Mouse (Mus musculus): Measurements from ENCODE around the gene Klf13. TPM values are rescaled to one million over a fixed set of nuclear protein-coding genes. Genes with fewer than 3 reads are reported as not detected.

Gene Klf13
- polyA plus RNA-seq, 1 experiment from 2014 or later, result 27.5 TPM

- no peak for DNase-seq (ENCODE audit: low spot score)
- no peak for ATAC-seq (replicated peaks; ENCODE audit: low FRiP score, low read depth)
- Histone ChIP-seq H3K9me3 (replicated peaks; ENCODE audit: low read length) (no peaks in the 10 kb centered on the region), H3K9ac (ENCODE audit: low read depth, low read length) (no peak overlapping the region), H3K27ac (no peak overlapping the region), H3K36me3 (ENCODE audit: insufficient read depth, low read length) (no peaks in the 10 kb centered on the region), H3K4me2 (ENCODE audit: low read length) (no peak overlapping the region), H3K4me1 (replicated peaks; ENCODE audit: insufficient read depth, low read length) (peaks cover 14% of the 10 kb centered on the region; the same call in 1 of the 2 replicates), H3K27me3 (ENCODE audit: insufficient read depth, low read length) (no peaks in the 10 kb centered on the region), H3K4me3 (replicated peaks; ENCODE audit: low read depth, low read length) (no peak overlapping the region)
- whole genome bisulfite sequencing, result 80% methylated on average over 5 of the region's 5 CpGs
- TF ChIP-seq CTCF (IDR thresholded peaks at IDR 0.05; ENCODE audit: low read depth), result no peak
Measured at GRCm38 (mm10) chr7:63940321-63940720, 1.6 kb upstream of the Klf13 start.

GRCm38 (mm10) chr7:63939397-63939951, 759 bp upstream of the Klf13 start:
- H3K9me3 ChIP-seq (replicated peaks; ENCODE audit: low read length), result no peaks in the 10 kb centered on the region
- ATAC-seq (replicated peaks; ENCODE audit: low FRiP score, low read depth), result peak; percentile 58
- H3K27ac ChIP-seq, result peak overlapping the region; percentile 96
- TF ChIP-seq CTCF (IDR thresholded peaks at IDR 0.05; ENCODE audit: low read depth), result peak; percentile 42; the same call in 1 of the 2 replicates
- H3K9ac ChIP-seq (ENCODE audit: low read depth, low read length), result peak overlapping the region; percentile 67
- peaks cover 20% of the 10 kb centered on the region; the same call in 1 of the 2 replicates for H3K4me1 ChIP-seq (replicated peaks; ENCODE audit: insufficient read depth, low read length)
- under 1% methylated on average over 37 of the region's 39 CpGs for WGBS
- peak overlapping the region; percentile 92 for H3K4me2 ChIP-seq (ENCODE audit: low read length)
- H3K27me3 ChIP-seq (ENCODE audit: insufficient read depth, low read length), result no peaks in the 10 kb centered on the region
- H3K36me3 ChIP-seq (ENCODE audit: insufficient read depth, low read length), result no peaks in the 10 kb centered on the region
- peak; percentile 72 for DNase-seq (ENCODE audit: low spot score)
- peak overlapping the region; percentile 49 for H3K4me3 ChIP-seq (replicated peaks; ENCODE audit: low read depth, low read length)

GRCm38 (mm10) chr7:63938066-63938913, 425 bp downstream of the Klf13 start:
- TF ChIP-seq CTCF (IDR thresholded peaks at IDR 0.05; ENCODE audit: low read depth), result no peak
- under 1% methylated on average over 104 of the region's 121 CpGs for WGBS

GRCm38 (mm10) chr7:63937236-63938065, 1.3 kb downstream of the Klf13 start:
- Histone ChIP-seq H3K36me3 (ENCODE audit: insufficient read depth, low read length) (no peaks in the 10 kb centered on the region), H3K27ac (peak overlapping the region; percentile 97), H3K4me2 (ENCODE audit: low read length) (peak overlapping the region; percentile 92), H3K4me1 (replicated peaks; ENCODE audit: insufficient read depth, low read length) (peaks cover 20% of the 10 kb centered on the region; the same call in 1 of the 2 replicates), H3K4me3 (replicated peaks; ENCODE audit: low read depth, low read length) (peak overlapping the region; percentile 91), H3K9me3 (replicated peaks; ENCODE audit: low read length) (no peaks in the 10 kb centered on the region), H3K27me3 (ENCODE audit: insufficient read depth, low read length) (no peaks in the 10 kb centered on the region), H3K9ac (ENCODE audit: low read depth, low read length) (peak overlapping the region; percentile 91)
- TF ChIP-seq CTCF (IDR thresholded peaks at IDR 0.05; ENCODE audit: low read depth), result peak; percentile 35
- peak; percentile 86 for DNase-seq (ENCODE audit: low spot score)
- peak; percentile 58 for ATAC-seq (replicated peaks; ENCODE audit: low FRiP score, low read depth)
- WGBS, result under 1% methylated on average over 73 of the region's 88 CpGs

More at GRCm38 (mm10) chr7:63938066-63938913, 425 bp downstream of the Klf13 start:
- ATAC-seq (replicated peaks; ENCODE audit: low FRiP score, low read depth) (peak; percentile 56), DNase-seq (ENCODE audit: low spot score) (no peak)
- Histone ChIP-seq H3K9ac (ENCODE audit: low read depth, low read length) (peak overlapping the region; percentile 91), H3K9me3 (replicated peaks; ENCODE audit: low read length) (no peaks in the 10 kb centered on the region), H3K36me3 (ENCODE audit: insufficient read depth, low read length) (no peaks in the 10 kb centered on the region), H3K27me3 (ENCODE audit: insufficient read depth, low read length) (no peaks in the 10 kb centered on the region), H3K4me1 (replicated peaks; ENCODE audit: insufficient read depth, low read length) (peaks cover 20% of the 10 kb centered on the region; the same call in 1 of the 2 replicates), H3K4me3 (replicated peaks; ENCODE audit: low read depth, low read length) (peak overlapping the region; percentile 91), H3K27ac (peak overlapping the region; percentile 97), H3K4me2 (ENCODE audit: low read length) (peak overlapping the region; percentile 92)

GRCm38 (mm10) chr7:63936986-63937235, 1.8 kb downstream of the Klf13 start:
- WGBS, result under 1% methylated on average over 11 of the region's 11 CpGs
- TF ChIP-seq CTCF (IDR thresholded peaks at IDR 0.05; ENCODE audit: low read depth), result no peak
- Histone ChIP-seq H3K36me3 (ENCODE audit: insufficient read depth, low read length) (no peaks in the 10 kb centered on the region), H3K27me3 (ENCODE audit: insufficient read depth, low read length) (no peaks in the 10 kb centered on the region), H3K9me3 (replicated peaks; ENCODE audit: low read length) (no peaks in the 10 kb centered on the region), H3K9ac (ENCODE audit: low read depth, low read length) (peak overlapping the region; percentile 91), H3K27ac (peak overlapping the region; percentile 97), H3K4me2 (ENCODE audit: low read length) (peak overlapping the region; percentile 92), H3K4me1 (replicated peaks; ENCODE audit: insufficient read depth, low read length) (peaks cover 20% of the 10 kb centered on the region; the same call in 1 of the 2 replicates), H3K4me3 (replicated peaks; ENCODE audit: low read depth, low read length) (peak overlapping the region; percentile 91)
- DNase-seq (ENCODE audit: low spot score), result no peak
- no peak for ATAC-seq (replicated peaks; ENCODE audit: low FRiP score, low read depth)
